Mouse (Mus musculus) hindbrain, embryonic 11.5 days (tissue): ENCODE measurements at regions not wholly inside any gene's neighbourhood (a gene's known extent, or its start where the extent isn't known, plus 50 kb on each side); places are given as distances from the start of the nearest gene placed in this dataset.

ENCODE experiments used
- ATAC-seq: fragments of 200-750 bp; cut with Nextera tagmentation; 2 replicates; pipeline ENCODE4 v1.8.0; 2017; ENCODE audit warnings: mild to moderate bottlenecking, moderate TSS enrichment, moderate library complexity; ENCODE audit not compliant: low FRiP score
- DNase-seq: peaks from one replicate; pipeline ENCODE4 v3.0.0-alpha.2; 2015; ENCODE audit warnings: low spot score
- H3K27ac ChIP-seq: fragments of 300-500 bp; sonication (generic); 2 replicates; pipeline ENCODE4 v1.5.1; 2014; ENCODE audit warnings: mild to moderate bottlenecking, low read depth, low read length
- H3K27me3 ChIP-seq: fragments of 300-500 bp; sonication (generic); 2 replicates; pipeline ENCODE4 v1.6.1; 2014; ENCODE audit warnings: mild to moderate bottlenecking, low read length, moderate library complexity, mixed read lengths; ENCODE audit not compliant: control insufficient read depth, insufficient read depth
- H3K36me3 ChIP-seq: fragments of 300-500 bp; sonication (generic); 2 replicates; pipeline ENCODE4 v1.6.1; 2014; ENCODE audit warnings: mild to moderate bottlenecking, low read length, moderate library complexity, mixed read lengths; ENCODE audit not compliant: control insufficient read depth, insufficient read depth
- H3K4me1 ChIP-seq: fragments of 300-500 bp; sonication (generic); replicated peaks from 2 replicates; pipeline ENCODE4 v1.6.1; 2014; ENCODE audit warnings: low read length, mixed read lengths; ENCODE audit not compliant: control insufficient read depth, insufficient read depth
- H3K4me2 ChIP-seq: fragments of 300-500 bp; sonication (generic); replicated peaks from 2 replicates; pipeline ENCODE4 v1.6.1; 2014; ENCODE audit warnings: mild to moderate bottlenecking, low read depth, low read length
- H3K4me3 ChIP-seq: fragments of 300-500 bp; sonication (generic); 2 replicates; pipeline ENCODE4 v1.5.1; 2014; ENCODE audit warnings: low read depth, low read length
- H3K9ac ChIP-seq: fragments of 300-500 bp; sonication (generic); 2 replicates; pipeline ENCODE4 v1.6.1; 2014; ENCODE audit warnings: low read depth, low read length
- H3K9me3 ChIP-seq: fragments of 300-500 bp; sonication (generic); 2 replicates; pipeline ENCODE4 v1.6.1; 2016; ENCODE audit warnings: low read length; ENCODE audit not compliant: control insufficient read depth
- WGBS: fragments of 180-500 bp; shearing (Covaris S2); extraction: QIAGEN DNeasy Blood & Tissue Kit; methylation state at CpG from one replicate; pipeline ENCODE4 v1.1.7; 2014; 5-methylcytosine and 5-hydroxymethylcytosine counted together

DNA sequence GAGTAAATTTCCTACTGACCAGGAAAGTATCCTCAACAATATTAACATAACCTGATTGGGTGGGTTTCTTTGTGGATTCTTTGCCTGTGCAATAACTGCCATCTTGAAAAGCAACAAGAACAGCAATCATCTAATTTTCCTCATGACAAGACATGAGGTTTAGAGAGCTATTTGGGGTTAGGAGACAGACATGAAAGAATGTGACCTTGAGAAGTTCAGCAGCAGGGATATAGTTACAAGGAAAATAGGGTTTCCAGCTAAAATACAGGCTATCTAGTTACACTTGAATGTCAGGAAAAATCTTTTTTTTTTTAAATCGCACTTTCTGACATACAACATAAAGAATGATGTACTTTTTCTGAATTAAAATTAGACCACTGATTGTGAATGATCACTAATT lies 83.7 kb upstream of the Lama2 start:
- no peak overlapping the region for H3K9ac ChIP-seq
- H3K4me2 ChIP-seq, result no peak overlapping the region
- no peak overlapping the region for H3K27ac ChIP-seq
- DNase-seq (no peak), ATAC-seq (no peak)
- H3K27me3 ChIP-seq, result no peaks in the 10 kb centered on the region
- 63% methylated on average over 1 of the region's 1 CpGs for WGBS
- no peaks in the 10 kb centered on the region for H3K36me3 ChIP-seq
- H3K4me1 ChIP-seq, result no peaks in the 10 kb centered on the region
- no peak overlapping the region for H3K4me3 ChIP-seq
- H3K9me3 ChIP-seq, result no peaks in the 10 kb centered on the region

DNA sequence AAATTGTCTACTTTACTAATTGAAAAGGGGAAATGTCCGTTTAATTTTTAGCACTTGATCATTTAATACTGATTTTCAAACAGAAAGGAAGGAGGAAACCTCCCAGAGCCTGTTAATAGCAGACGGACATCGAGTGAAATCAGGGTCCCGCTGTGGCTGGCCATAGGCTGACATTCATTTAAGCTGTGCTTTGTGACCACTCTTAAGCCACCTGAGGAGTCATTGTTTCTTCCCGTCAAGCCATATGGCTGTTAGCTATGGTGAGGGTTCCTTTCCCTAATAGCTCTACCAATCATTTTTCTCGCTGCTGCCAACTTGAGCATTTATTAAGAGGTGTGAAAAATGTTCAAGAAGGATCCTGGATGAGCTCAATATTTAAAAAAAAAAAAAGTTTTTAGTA lies 78.7 kb upstream of the Lama2 start:
- Histone ChIP-seq H3K4me1 (no peaks in the 10 kb centered on the region), H3K4me2 (no peak overlapping the region), H3K27me3 (no peaks in the 10 kb centered on the region), H3K9me3 (no peaks in the 10 kb centered on the region), H3K36me3 (no peaks in the 10 kb centered on the region), H3K27ac (no peak overlapping the region), H3K4me3 (no peak overlapping the region), H3K9ac (no peak overlapping the region)
- ATAC-seq (peak; percentile 54; the same call in 1 of the 2 replicates), DNase-seq (peak; percentile 9)
- WGBS, result 45% methylated on average over 6 of the region's 6 CpGs

DNA sequence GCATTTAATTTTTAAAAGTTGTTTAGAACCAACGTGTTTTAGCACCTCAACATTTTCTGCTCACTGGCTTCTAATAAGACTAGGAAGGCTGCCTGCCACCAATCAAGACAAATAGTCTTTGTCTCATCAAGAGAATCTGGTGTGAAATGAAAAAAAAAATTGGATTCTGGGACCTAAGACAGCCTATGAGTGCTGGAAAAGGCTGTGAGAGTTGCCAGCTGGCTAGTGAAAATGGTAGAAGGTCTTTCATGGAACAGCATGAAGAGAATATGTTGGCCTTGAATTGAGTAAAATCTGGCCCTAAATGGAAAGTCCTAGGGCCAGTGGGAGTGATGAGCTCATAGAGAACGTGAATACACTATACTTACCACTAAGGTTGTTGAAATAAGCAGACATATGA lies 61.8 kb upstream of the Lama2 start:
- Histone ChIP-seq H3K36me3 (no peaks in the 10 kb centered on the region), H3K9me3 (no peaks in the 10 kb centered on the region), H3K4me1 (no peaks in the 10 kb centered on the region), H3K4me3 (no peak overlapping the region), H3K27me3 (no peaks in the 10 kb centered on the region), H3K4me2 (no peak overlapping the region), H3K9ac (no peak overlapping the region), H3K27ac (no peak overlapping the region)
- ATAC-seq (no peak), DNase-seq (no peak)
- 80% methylated on average over 2 of the region's 2 CpGs for WGBS

DNA sequence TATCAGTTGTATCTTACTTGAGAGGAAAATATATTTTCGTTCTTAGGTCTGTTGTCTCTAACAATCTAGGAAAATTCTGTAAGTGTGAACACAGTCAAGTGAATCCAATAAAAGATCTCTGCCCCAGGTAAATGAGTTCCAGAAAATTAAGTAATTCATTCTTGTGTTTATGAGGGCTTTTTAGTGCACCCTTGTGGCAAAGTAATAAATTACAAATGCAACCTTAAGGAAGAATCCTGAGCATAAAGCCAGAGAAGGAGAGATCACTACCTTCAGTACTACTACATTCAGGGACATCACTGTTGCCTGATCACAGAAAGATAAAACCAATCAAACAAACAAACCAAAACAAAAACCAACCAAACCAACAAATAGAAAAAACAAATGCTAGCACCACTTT lies 56.0 kb upstream of the Lama2 start:
- Histone ChIP-seq H3K27ac (no peak overlapping the region), H3K4me3 (no peak overlapping the region), H3K9ac (no peak overlapping the region), H3K9me3 (no peaks in the 10 kb centered on the region), H3K36me3 (no peaks in the 10 kb centered on the region), H3K4me1 (no peaks in the 10 kb centered on the region), H3K4me2 (no peak overlapping the region), H3K27me3 (no peaks in the 10 kb centered on the region)
- ATAC-seq, result no peak
- DNase-seq, result no peak
- 88% methylated on average over 1 of the region's 1 CpGs for WGBS

DNA sequence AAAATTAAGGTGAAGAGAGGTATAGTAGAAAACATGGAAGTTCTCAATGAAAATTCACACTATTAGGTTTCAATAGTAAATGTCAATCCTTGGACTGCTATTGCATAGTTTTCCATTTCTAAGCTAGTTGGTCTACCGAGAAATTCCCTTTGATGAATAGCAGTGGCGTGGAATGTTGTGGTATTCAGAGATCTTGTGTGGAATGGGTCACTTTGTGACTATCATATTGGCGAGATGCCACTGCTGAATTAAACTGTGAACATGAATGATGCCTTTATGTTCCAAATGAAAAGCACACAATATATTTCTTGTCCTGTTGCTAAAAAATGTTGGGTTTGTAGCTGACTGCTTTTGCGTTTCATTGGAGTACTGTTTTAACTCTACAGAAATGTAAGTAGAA lies 54.8 kb upstream of the Lama2 start:
- Histone ChIP-seq H3K27me3 (no peaks in the 10 kb centered on the region), H3K4me3 (no peak overlapping the region), H3K36me3 (no peaks in the 10 kb centered on the region), H3K4me1 (no peaks in the 10 kb centered on the region), H3K4me2 (no peak overlapping the region), H3K9ac (no peak overlapping the region), H3K9me3 (no peaks in the 10 kb centered on the region), H3K27ac (no peak overlapping the region)
- no peak for DNase-seq
- 84% methylated on average over 4 of the region's 4 CpGs for WGBS
- no peak for ATAC-seq
